Mouse (Mus musculus): ENCODE measurements around the gene Hyal3. TPM values are rescaled to one million over a fixed set of nuclear protein-coding genes. Genes with fewer than 3 reads are reported as not detected.

Hyal3 gene
- 0.56 and 0.82 TPM in 2 replicates for polyA plus RNA-seq (2016; fragmentation: Nextera tagmentation; extraction: Ambion mirVana)

- Histone ChIP-seq H3K4me1 (peaks cover 60% of the 10 kb centered on the region), H3K27me3 (ENCODE audit: low read depth, poor library complexity, severe bottlenecking) (no peaks in the 10 kb centered on the region), H3K4me3 (peak within 1 kb of the TSS; percentile 61), H3K36me3 (peaks cover 35% of the 10 kb centered on the region), H3K9me3 (replicated peaks) (no peaks in the 10 kb centered on the region), H3K27ac (peak within 1 kb of the TSS; percentile 89)
- under 1% methylated on average over 32 of the region's 32 CpGs for WGBS
- peak; percentile 78 for DNase-seq (ENCODE audit: low spot score)
These were observed at the start of gene Hyal3 for GRCm38 (mm10) chr9:107580501-107581317. Gene Hyal3, plus strand, starts transcription at chr9:107580818.

GRCm38 (mm10) chr9:107533791-107534407, 46.7 kb upstream of the Hyal3 start, which contains the start of gene Tmem115:
Gene Tmem115, plus strand, starts transcription at chr9:107533945.
- peak; percentile 89 for DNase-seq (ENCODE audit: low spot score)
- peaks cover 25% of the 10 kb centered on the region for H3K36me3 ChIP-seq

GRCm38 (mm10) chr9:107534408-107535202, 46.0 kb upstream of the Hyal3 start:
- peak overlapping the region; percentile 75 for H3K4me3 ChIP-seq
- H3K27ac ChIP-seq = peak overlapping the region; percentile 85
- peak; percentile 51 for DNase-seq (ENCODE audit: low spot score)
- H3K36me3 ChIP-seq = peaks cover 32% of the 10 kb centered on the region
- H3K27me3 ChIP-seq (ENCODE audit: low read depth, poor library complexity, severe bottlenecking) = peaks cover 13% of the 10 kb centered on the region; the same call in 1 of the 2 replicates
- no peaks in the 10 kb centered on the region for H3K9me3 ChIP-seq (replicated peaks)
- WGBS = under 1% methylated on average over 40 of the region's 40 CpGs
- peaks cover 36% of the 10 kb centered on the region for H3K4me1 ChIP-seq

More at GRCm38 (mm10) chr9:107533791-107534407, 46.7 kb upstream of the Hyal3 start, which contains the start of gene Tmem115:
- H3K27ac ChIP-seq = peak within 1 kb of the TSS; percentile 85
- peak within 1 kb of the TSS; percentile 75 for H3K4me3 ChIP-seq
- peaks cover 16% of the 10 kb centered on the region; the same call in 1 of the 2 replicates for H3K27me3 ChIP-seq (ENCODE audit: low read depth, poor library complexity, severe bottlenecking)
- peaks cover 36% of the 10 kb centered on the region for H3K4me1 ChIP-seq
- WGBS = under 1% methylated on average over 48 of the region's 48 CpGs
- H3K9me3 ChIP-seq (replicated peaks) = no peaks in the 10 kb centered on the region

GRCm38 (mm10) chr9:107538231-107538630, 42.4 kb upstream of the Hyal3 start:
- Histone ChIP-seq H3K4me3 (no peak overlapping the region), H3K27me3 (ENCODE audit: low read depth, poor library complexity, severe bottlenecking) (no peaks in the 10 kb centered on the region), H3K27ac (no peak overlapping the region), H3K36me3 (peaks cover 41% of the 10 kb centered on the region), H3K4me1 (peaks cover 57% of the 10 kb centered on the region), H3K9me3 (replicated peaks) (no peaks in the 10 kb centered on the region)
- 94% methylated on average over 7 of the region's 7 CpGs for WGBS
- no peak for DNase-seq (ENCODE audit: low spot score)

DNA sequence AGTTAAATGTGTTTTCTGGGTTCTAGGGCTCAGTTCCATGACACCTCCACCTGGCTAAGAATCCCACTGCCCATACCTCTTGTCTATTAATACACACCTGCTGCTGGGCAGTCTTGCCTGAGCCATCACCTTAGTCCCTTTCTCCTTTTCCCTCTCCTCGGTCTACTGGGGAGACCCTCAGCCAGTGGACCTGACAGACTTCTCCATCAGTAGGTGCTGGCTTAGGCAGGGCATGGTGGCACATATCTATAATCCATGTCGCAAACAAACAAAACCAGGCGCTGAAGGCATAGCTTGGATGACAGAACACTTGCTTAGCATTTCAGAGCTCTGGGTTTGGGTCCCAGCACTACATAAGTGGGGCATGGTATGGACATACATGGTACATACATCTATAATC, 41.9 kb upstream of the Hyal3 start:
- Histone ChIP-seq H3K9me3 (replicated peaks) (no peaks in the 10 kb centered on the region), H3K4me3 (no peak overlapping the region), H3K4me1 (peaks cover 59% of the 10 kb centered on the region), H3K36me3 (peaks cover 46% of the 10 kb centered on the region), H3K27ac (no peak overlapping the region), H3K27me3 (ENCODE audit: low read depth, poor library complexity, severe bottlenecking) (no peaks in the 10 kb centered on the region)
- WGBS = 89% methylated on average over 3 of the region's 3 CpGs
- DNase-seq (ENCODE audit: low spot score) = no peak

DNA sequence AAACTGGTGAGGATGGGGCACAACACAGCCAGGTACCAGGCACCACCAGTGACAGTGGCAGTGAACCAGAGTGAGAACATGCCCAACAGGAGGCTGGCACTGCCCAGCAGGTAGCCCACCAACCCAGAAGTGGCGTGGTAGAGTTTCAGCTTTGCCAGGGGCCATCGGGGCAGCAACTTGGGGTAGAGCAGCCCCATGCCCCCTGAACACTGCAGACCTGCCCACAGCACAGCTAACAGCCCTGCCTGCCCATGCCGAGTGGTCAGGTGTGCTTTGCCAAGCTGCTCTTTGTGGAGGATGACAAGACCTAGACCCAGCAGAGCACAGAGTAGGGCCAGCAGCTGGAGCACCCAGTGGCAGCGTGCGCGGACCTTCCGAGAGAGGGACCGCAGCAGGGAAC, 40.7 kb upstream of the Hyal3 start:
- no peak overlapping the region for H3K27ac ChIP-seq
- peaks cover 58% of the 10 kb centered on the region for H3K36me3 ChIP-seq
- no peaks in the 10 kb centered on the region for H3K9me3 ChIP-seq (replicated peaks)
- no peak overlapping the region for H3K4me3 ChIP-seq
- DNase-seq (ENCODE audit: low spot score) = no peak
- H3K4me1 ChIP-seq = peaks cover 51% of the 10 kb centered on the region
- no peaks in the 10 kb centered on the region for H3K27me3 ChIP-seq (ENCODE audit: low read depth, poor library complexity, severe bottlenecking)
- WGBS = 89% methylated on average over 8 of the region's 8 CpGs

DNA sequence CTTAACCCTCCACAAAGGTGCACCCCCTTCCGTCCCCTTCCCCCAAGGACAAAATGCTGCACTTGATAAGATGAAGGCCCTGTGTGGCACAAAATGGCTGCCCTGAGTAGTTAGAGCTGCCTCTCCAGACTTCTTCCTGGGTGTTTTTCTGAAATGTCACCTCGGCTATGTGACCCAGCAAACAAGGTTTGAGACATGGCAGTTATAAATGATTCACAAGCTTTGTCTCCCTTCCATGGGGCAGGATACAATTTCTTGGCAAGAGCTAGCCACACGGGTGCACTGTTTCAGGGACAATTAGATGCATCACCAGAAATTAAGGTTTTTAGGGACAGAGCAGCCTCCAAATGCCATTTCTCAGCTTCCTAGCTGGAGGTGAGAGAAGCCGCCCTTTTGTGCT, 40.2 kb upstream of the Hyal3 start:
- no peaks in the 10 kb centered on the region for H3K9me3 ChIP-seq (replicated peaks)

GRCm38 (mm10) chr9:107541005-107541404, 39.6 kb upstream of the Hyal3 start:
- H3K27ac ChIP-seq = no peak overlapping the region
- no peaks in the 10 kb centered on the region for H3K9me3 ChIP-seq (replicated peaks)
- 32% methylated on average over 10 of the region's 10 CpGs for WGBS
- no peak for DNase-seq (ENCODE audit: low spot score)
- peaks cover 63% of the 10 kb centered on the region for H3K36me3 ChIP-seq
- H3K27me3 ChIP-seq (ENCODE audit: low read depth, poor library complexity, severe bottlenecking) = no peaks in the 10 kb centered on the region
- H3K4me1 ChIP-seq = peaks cover 48% of the 10 kb centered on the region
- H3K4me3 ChIP-seq = peak overlapping the region; percentile 68

More for the DNA sequence above, 40.2 kb upstream of the Hyal3 start:
- no peak for DNase-seq (ENCODE audit: low spot score)
- Histone ChIP-seq H3K4me1 (peaks cover 49% of the 10 kb centered on the region), H3K27me3 (ENCODE audit: low read depth, poor library complexity, severe bottlenecking) (no peaks in the 10 kb centered on the region), H3K4me3 (0 out of 2 replicates have a peak overlapping the region, but pooled peaks have one; percentile 68), H3K36me3 (peaks cover 63% of the 10 kb centered on the region), H3K27ac (no peak overlapping the region)
- 76% methylated on average over 4 of the region's 4 CpGs for WGBS

GRCm38 (mm10) chr9:107541474-107542351, 38.9 kb upstream of the Hyal3 start, which contains the start of the genes Cyb561d2 and Nprl2:
Gene Cyb561d2, minus strand, starts transcription at chr9:107542193.
Gene Nprl2, plus strand, starts transcription at chr9:107542226.
- peaks cover 60% of the 10 kb centered on the region for H3K36me3 ChIP-seq
- peak within 1 kb of the TSS; percentile 75 for H3K27ac ChIP-seq
- no peaks in the 10 kb centered on the region for H3K9me3 ChIP-seq (replicated peaks)
- WGBS = under 1% methylated on average over 46 of the region's 46 CpGs
- peaks cover 48% of the 10 kb centered on the region for H3K4me1 ChIP-seq
- peak within 1 kb of the TSS; percentile 68 for H3K4me3 ChIP-seq
- DNase-seq (ENCODE audit: low spot score) = peak; percentile 96
- H3K27me3 ChIP-seq (ENCODE audit: low read depth, poor library complexity, severe bottlenecking) = no peaks in the 10 kb centered on the region

GRCm38 (mm10) chr9:107542352-107542686, 38.3 kb upstream of the Hyal3 start:
- H3K36me3 ChIP-seq = peaks cover 54% of the 10 kb centered on the region
- WGBS = under 1% methylated on average over 11 of the region's 11 CpGs
- DNase-seq (ENCODE audit: low spot score) = no peak

DNA sequence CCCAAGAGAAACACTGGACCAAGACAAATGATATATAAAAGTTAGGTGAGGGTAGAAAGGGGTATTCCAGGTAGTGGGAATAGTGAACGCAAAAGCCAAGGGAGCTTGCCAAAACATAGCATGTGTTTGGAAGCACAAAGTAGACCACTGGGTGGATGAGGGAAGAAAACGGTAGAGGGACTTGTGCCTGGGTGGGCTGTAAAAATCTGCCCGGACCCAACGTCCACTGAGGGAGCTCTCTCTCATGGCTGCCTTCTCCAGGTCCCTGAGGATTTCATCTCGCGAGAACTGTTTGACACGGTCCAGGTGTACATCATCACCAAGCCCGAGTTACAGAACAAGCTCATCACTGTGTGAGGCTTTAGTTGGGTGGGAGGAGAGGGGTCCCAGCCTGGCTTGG, 37.9 kb upstream of the Hyal3 start:
- 0 out of 2 replicates have a peak, but pooled peaks cover 2% of the 10 kb centered on the region for H3K27me3 ChIP-seq (ENCODE audit: low read depth, poor library complexity, severe bottlenecking)
- H3K27ac ChIP-seq = peak overlapping the region; percentile 75; the same call in 1 of the 2 replicates
- peaks cover 51% of the 10 kb centered on the region for H3K4me1 ChIP-seq
- no peaks in the 10 kb centered on the region for H3K9me3 ChIP-seq (replicated peaks)
- H3K36me3 ChIP-seq = peaks cover 50% of the 10 kb centered on the region
- WGBS = 50% methylated on average over 8 of the region's 8 CpGs
- no peak for DNase-seq (ENCODE audit: low spot score)
- H3K4me3 ChIP-seq = peak overlapping the region; percentile 68

More at GRCm38 (mm10) chr9:107542352-107542686, 38.3 kb upstream of the Hyal3 start:
- H3K27ac ChIP-seq = peak overlapping the region; percentile 75
- H3K9me3 ChIP-seq (replicated peaks) = no peaks in the 10 kb centered on the region
- H3K4me1 ChIP-seq = peaks cover 48% of the 10 kb centered on the region
- no peaks in the 10 kb centered on the region for H3K27me3 ChIP-seq (ENCODE audit: low read depth, poor library complexity, severe bottlenecking)
- H3K4me3 ChIP-seq = peak overlapping the region; percentile 68
